Mouse (Mus musculus): ENCODE data around the gene Apoa2. TPM values are rescaled to one million over a fixed set of nuclear protein-coding genes. Genes with fewer than 3 reads are reported as not detected.

Gene Apoa2
- polyA plus RNA-seq, 1 experiment, result 1.2 TPM

DNA sequence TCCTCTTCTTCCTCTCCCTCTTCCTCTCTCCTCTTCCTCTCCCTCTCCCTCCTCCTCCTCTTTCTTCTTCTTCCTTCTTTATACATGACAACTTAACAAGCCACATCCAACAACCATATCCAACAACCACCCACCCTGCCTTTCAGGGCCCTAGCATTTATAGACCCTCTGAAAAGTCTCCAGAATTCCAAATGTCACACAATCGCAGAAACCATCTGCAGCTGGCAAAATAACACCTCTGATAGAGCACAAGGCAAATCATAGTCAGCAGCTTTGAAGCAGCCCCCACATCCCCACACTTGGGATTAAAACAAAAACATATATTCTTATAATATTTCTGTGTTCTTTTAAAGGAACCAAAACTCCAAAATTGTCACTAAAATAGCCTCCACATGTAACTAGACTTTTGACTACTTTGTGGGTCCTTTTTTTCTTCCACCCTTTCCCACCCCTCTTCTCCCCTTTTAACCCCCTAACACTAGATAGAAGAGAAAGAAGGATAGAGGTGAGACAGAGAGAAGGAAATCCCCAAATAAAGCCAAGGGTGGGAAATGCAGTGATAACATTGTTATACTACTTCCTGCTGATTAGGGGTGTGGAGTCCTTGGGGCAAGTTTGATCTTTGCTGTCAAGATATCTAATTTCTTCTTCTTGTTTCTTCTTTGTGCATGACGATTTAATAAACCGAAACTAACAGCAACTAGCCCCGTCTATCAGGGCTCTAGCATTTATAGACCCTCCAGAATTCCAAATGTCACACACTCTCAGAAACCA, 41.3 kb downstream of the Apoa2 start:
- no peak for TF ChIP-seq CTCF (IDR thresholded peaks at IDR 0.05; ENCODE audit: borderline replicate concordance, insufficient read depth, low read length)
- no peak for TF ChIP-seq POLR2A (IDR thresholded peaks at IDR 0.05; ENCODE audit: low read depth, low read length)
- Histone ChIP-seq H3K4me1 (ENCODE audit: control insufficient read depth, insufficient read depth, low read length) (peaks cover 7% of the 10 kb centered on the region), H3K27ac (ENCODE audit: insufficient read depth, low read length) (no peak overlapping the region), H3K4me3 (ENCODE audit: insufficient read depth, low read length) (no peak overlapping the region)

DNA sequence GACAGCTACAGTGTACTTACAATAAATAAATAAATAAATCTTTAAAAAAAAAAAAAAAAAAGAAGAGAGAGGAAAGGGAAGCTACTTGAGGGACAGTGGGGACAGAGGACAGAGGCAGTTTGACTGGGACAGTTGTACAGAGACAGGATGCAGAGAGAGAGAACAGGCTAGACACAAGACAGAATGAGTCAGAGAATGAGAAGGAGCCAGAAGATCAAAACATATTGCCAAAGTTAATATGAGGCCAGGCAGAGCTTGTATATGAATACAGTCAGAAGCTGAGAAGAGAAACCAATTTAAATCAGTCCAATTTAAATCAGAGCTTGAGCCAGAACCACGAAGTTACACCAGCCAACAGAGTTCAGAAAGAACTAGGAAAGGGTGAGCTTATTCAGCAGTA, 43.5 kb downstream of the Apoa2 start:
- H3K4me1 ChIP-seq (ENCODE audit: control insufficient read depth, insufficient read depth, low read length), result 0 out of 2 replicates have a peak, but pooled peaks cover 3% of the 10 kb centered on the region
- peak overlapping the region; percentile 97 for H3K27ac ChIP-seq (ENCODE audit: insufficient read depth, low read length)
- no peak overlapping the region for H3K4me3 ChIP-seq (ENCODE audit: insufficient read depth, low read length)
- TF ChIP-seq POLR2A (IDR thresholded peaks at IDR 0.05; ENCODE audit: low read depth, low read length) (no peak), CTCF (IDR thresholded peaks at IDR 0.05; ENCODE audit: borderline replicate concordance, insufficient read depth, low read length) (no peak)

DNA sequence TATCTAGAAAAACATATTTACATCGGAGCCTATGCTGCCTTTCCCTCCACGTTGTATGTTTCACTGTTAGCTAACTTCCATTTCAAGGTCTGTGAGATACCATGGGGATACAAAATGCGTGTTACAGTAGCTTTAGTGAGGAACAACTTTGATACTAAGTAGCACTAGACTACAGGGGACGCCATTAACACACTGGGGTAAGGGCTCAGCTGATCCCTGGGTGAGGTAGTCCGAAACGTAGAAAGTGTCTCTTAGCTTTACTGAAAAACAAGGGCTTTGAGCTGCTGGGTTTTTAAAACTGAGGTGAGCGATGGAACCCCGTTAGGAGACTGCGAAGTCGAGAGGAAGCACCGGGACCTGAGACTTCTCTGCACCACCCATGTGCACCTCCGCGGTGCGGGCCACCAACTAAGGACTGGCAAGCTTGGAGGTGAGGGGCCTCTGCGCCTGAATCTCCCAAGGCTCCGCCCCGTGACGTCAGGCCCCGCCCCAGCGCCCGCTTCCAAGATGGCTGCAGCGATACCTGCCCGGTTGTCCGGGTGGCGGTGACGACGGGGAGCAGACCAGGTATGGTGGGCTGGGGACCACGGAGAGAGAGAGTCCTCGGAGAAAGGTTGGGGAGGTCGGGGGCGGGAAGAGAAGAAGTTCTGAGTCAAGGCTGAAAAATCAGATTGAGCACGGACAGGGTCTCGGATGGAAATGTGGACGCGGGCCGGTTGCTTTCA, 45.2 kb downstream of the Apoa2 start, which contains the start of gene B4galt3:
Gene B4galt3 (plus strand): TSS at position 481 of the 725 bp plus-strand sequence.
- Histone ChIP-seq H3K4me3 (ENCODE audit: insufficient read depth, low read length) (peak within 1 kb of the TSS; percentile 89), H3K4me1 (ENCODE audit: control insufficient read depth, insufficient read depth, low read length) (0 out of 2 replicates have a peak, but pooled peaks cover 3% of the 10 kb centered on the region), H3K27ac (ENCODE audit: insufficient read depth, low read length) (no peak within 1 kb of the TSS)
- TF ChIP-seq POLR2A (IDR thresholded peaks at IDR 0.05; ENCODE audit: low read depth, low read length), result peak; percentile 95
- TF ChIP-seq CTCF (IDR thresholded peaks at IDR 0.05; ENCODE audit: borderline replicate concordance, insufficient read depth, low read length), result no peak

DNA sequence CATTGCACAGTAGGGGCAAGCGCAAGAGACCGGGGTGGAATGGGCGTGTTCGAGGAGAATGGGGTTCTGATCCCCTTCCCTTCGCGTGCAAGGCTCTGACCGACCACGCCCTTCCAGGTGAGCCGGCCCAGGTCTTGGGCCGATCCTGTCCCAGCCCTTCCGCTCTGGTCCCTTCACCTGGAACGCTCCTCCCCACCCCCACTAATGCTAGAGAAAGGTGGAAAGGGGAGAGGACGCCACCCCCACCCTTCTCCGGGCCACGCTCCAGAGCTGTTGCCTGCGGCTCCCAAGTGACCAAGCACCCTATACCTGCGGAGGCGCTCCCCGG, 45.7 kb downstream of the Apoa2 start:
- Histone ChIP-seq H3K4me3 (ENCODE audit: insufficient read depth, low read length) (peak overlapping the region; percentile 89), H3K4me1 (ENCODE audit: control insufficient read depth, insufficient read depth, low read length) (0 out of 2 replicates have a peak, but pooled peaks cover 3% of the 10 kb centered on the region), H3K27ac (ENCODE audit: insufficient read depth, low read length) (no peak overlapping the region)
- TF ChIP-seq CTCF (IDR thresholded peaks at IDR 0.05; ENCODE audit: borderline replicate concordance, insufficient read depth, low read length), result no peak
- TF ChIP-seq POLR2A (IDR thresholded peaks at IDR 0.05; ENCODE audit: low read depth, low read length), result no peak

DNA sequence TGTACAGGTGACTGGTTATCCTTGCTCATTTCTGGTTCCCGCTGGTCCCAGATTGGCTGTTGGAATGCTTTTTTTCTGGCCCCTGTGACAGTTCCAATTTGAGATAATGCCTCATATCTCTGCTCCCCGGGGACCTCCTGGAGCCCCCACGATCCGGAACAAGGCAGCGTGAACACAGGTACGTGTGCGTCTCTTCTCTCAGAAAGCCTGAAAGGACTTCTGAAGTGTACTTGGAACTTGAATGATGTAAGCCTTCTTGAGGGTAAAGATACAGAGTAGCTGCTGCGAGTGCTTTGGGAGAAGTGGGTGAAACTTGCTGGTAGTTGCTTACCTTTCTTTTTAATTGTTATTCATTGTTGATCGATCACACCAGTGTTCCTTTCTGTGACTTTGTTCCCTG, 46.3 kb downstream of the Apoa2 start:
- Histone ChIP-seq H3K4me1 (ENCODE audit: control insufficient read depth, insufficient read depth, low read length) (0 out of 2 replicates have a peak, but pooled peaks cover 3% of the 10 kb centered on the region), H3K27ac (ENCODE audit: insufficient read depth, low read length) (no peak overlapping the region), H3K4me3 (ENCODE audit: insufficient read depth, low read length) (peak overlapping the region; percentile 89)
- no peak for TF ChIP-seq CTCF (IDR thresholded peaks at IDR 0.05; ENCODE audit: borderline replicate concordance, insufficient read depth, low read length)
- no peak for TF ChIP-seq POLR2A (IDR thresholded peaks at IDR 0.05; ENCODE audit: low read depth, low read length)

DNA sequence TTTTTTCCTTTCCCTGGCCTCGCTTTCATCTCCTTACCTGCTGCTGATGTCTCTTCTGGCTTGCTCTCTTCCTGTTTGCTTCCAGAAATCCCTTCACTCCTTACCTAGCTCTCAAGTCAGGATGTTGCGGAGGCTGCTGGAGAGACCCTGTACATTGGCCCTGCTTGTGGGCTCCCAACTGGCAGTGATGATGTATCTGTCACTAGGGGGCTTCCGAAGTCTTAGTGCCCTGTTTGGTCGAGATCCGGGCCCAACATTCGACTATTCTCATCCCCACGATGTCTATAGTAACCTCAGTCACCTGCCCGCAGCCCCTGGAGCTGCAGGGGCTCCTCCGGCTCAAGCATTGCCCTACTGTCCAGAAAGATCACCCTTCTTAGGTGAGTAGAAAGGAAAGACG, 46.8 kb downstream of the Apoa2 start:
- Histone ChIP-seq H3K27ac (ENCODE audit: insufficient read depth, low read length) (no peak overlapping the region), H3K4me3 (ENCODE audit: insufficient read depth, low read length) (no peak overlapping the region; the same call in 1 of the 2 replicates), H3K4me1 (ENCODE audit: control insufficient read depth, insufficient read depth, low read length) (0 out of 2 replicates have a peak, but pooled peaks cover 3% of the 10 kb centered on the region)
- no peak for TF ChIP-seq CTCF (IDR thresholded peaks at IDR 0.05; ENCODE audit: borderline replicate concordance, insufficient read depth, low read length)
- no peak for TF ChIP-seq POLR2A (IDR thresholded peaks at IDR 0.05; ENCODE audit: low read depth, low read length)

DNA sequence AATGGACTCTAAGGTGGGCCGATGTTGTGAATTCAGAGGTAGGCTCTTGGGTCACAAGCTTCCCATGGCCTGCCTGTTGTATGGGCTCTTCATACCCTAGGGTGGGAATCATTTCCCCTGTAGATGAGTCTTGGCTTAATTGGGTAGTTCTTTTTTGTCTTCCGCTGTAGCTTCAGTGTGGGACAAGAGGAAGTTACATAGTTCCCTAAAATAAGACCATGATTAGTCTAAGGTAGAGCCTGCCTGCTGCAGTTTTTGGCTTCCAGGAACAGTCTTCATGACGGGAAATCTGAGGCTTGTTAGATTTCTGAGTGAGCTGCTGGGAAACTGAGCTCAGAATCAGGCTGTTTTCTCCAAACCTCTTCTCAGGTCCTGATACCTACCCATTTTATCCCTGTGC, 47.2 kb downstream of the Apoa2 start:
- no peak overlapping the region for H3K4me3 ChIP-seq (ENCODE audit: insufficient read depth, low read length)
- no peak for TF ChIP-seq CTCF (IDR thresholded peaks at IDR 0.05; ENCODE audit: borderline replicate concordance, insufficient read depth, low read length)
- no peak for TF ChIP-seq POLR2A (IDR thresholded peaks at IDR 0.05; ENCODE audit: low read depth, low read length)

DNA sequence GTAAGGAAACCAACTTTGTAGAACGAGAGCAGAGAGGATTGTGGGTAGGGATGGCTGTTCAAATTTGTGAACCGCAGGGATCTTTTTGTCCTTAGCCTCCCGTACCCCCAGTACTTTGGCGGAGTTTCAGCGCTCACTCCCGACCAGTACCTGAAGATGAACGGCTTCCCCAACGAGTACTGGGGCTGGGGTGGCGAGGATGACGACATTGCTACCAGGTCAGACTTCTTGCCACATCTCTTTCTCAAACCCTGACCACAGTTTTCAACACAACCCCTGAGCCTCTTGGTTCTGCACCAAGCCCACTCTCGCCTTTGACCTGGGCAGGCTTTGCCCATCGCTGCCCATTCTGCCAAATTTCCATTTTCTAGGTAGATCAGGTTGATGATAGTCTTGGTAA, 49.3 kb downstream of the Apoa2 start:
- Histone ChIP-seq H3K4me1 (ENCODE audit: control insufficient read depth, insufficient read depth, low read length) (no peaks in the 10 kb centered on the region), H3K4me3 (ENCODE audit: insufficient read depth, low read length) (no peak overlapping the region), H3K27ac (ENCODE audit: insufficient read depth, low read length) (no peak overlapping the region)
- TF ChIP-seq POLR2A (IDR thresholded peaks at IDR 0.05; ENCODE audit: low read depth, low read length), result no peak
- no peak for TF ChIP-seq CTCF (IDR thresholded peaks at IDR 0.05; ENCODE audit: borderline replicate concordance, insufficient read depth, low read length)

More for the DNA sequence above, 47.2 kb downstream of the Apoa2 start:
- H3K4me1 ChIP-seq (ENCODE audit: control insufficient read depth, insufficient read depth, low read length), result 0 out of 2 replicates have a peak, but pooled peaks cover 3% of the 10 kb centered on the region
- no peak overlapping the region for H3K27ac ChIP-seq (ENCODE audit: insufficient read depth, low read length)

DNA sequence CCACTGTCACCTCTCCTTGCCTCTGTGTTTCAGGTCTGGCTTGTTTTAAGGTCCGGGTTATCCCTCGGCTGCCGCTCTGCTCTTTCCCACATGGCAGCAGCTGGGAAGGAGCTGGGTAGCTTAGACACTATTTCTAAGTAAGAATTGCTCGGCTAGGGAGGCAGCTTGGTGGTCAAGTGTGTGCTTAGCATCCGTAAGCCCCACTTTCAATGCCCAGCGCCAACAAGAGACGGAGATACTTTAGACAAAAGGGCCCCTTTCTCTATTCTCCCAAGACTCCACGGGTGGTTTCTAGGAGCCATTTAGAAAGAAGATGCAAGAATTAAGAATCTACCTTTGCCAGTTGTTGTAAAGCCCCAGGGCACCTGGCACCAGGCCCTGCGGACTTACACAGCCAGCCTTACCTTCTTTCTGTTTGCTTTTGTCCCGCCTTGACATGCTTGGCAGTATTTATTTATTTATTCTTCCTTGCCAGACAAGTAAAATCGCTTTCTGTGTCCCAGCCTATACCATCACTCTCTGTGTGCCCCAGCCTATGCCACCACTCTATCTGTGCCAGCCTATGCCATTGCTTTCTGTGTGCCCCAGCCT, 50.4 kb downstream of the Apoa2 start:
- Histone ChIP-seq H3K27ac (ENCODE audit: insufficient read depth, low read length) (no peak overlapping the region), H3K4me3 (ENCODE audit: insufficient read depth, low read length) (no peak overlapping the region), H3K4me1 (ENCODE audit: control insufficient read depth, insufficient read depth, low read length) (no peaks in the 10 kb centered on the region)
- no peak for TF ChIP-seq CTCF (IDR thresholded peaks at IDR 0.05; ENCODE audit: borderline replicate concordance, insufficient read depth, low read length)
- TF ChIP-seq POLR2A (IDR thresholded peaks at IDR 0.05; ENCODE audit: low read depth, low read length), result no peak

Other genes with a start within 250 kb of the Apoa2 start
- gene Fcgr2b, start 248.5 kb upstream of the Apoa2 start, polyA plus RNA-seq (2011; ENCODE audit: insufficient read length, low read depth, missing spikeins), result 0.51 TPM in 1 of 2 replicates, not detected in the other
- not detected in 2 replicates for gene Fcgr4, start 206.1 kb upstream of the Apoa2 start, polyA plus RNA-seq (2011; ENCODE audit: insufficient read length, low read depth, missing spikeins)
- gene Fcgr3, start 160.1 kb upstream of the Apoa2 start, polyA plus RNA-seq (2011; ENCODE audit: insufficient read length, low read depth, missing spikeins), result 3.9 TPM in 1 of 2 replicates, not detected in the other
- gene Cfap126, start 111.1 kb upstream of the Apoa2 start, polyA plus RNA-seq (2011; ENCODE audit: insufficient read length, low read depth, missing spikeins), result 2.4 and 2.5 TPM in 2 replicates
- gene Sdhc, start 74.5 kb upstream of the Apoa2 start, polyA plus RNA-seq (2011; ENCODE audit: insufficient read length, low read depth, missing spikeins), result 297 and 334 TPM in 2 replicates
- gene Mpz, start 74.3 kb upstream of the Apoa2 start, polyA plus RNA-seq (2011; ENCODE audit: insufficient read length, low read depth, missing spikeins), result 1.2 TPM in 1 of 2 replicates, not detected in the other
- 6.2 and 12.2 TPM in 2 replicates for gene Pcp4l1, start 28.8 kb upstream of the Apoa2 start, polyA plus RNA-seq (2011; ENCODE audit: insufficient read length, low read depth, missing spikeins)
- not detected in 2 replicates for gene Nr1i3, start 11.1 kb upstream of the Apoa2 start, polyA plus RNA-seq (2011; ENCODE audit: insufficient read length, low read depth, missing spikeins)
- gene Tomm40l, start 2.5 kb upstream of the Apoa2 start, polyA plus RNA-seq (2011; ENCODE audit: insufficient read length, low read depth, missing spikeins), result 26.9 and 29.9 TPM in 2 replicates
- 1.6 and 7.1 TPM in 2 replicates for gene Fcer1g, start 9.3 kb downstream of the Apoa2 start, polyA plus RNA-seq (2011; ENCODE audit: insufficient read length, low read depth, missing spikeins)
- gene Adamts4, start 25.4 kb downstream of the Apoa2 start, polyA plus RNA-seq (2011; ENCODE audit: insufficient read length, low read depth, missing spikeins), result 24.3 and 25.8 TPM in 2 replicates
- gene Ndufs2, start 26.3 kb downstream of the Apoa2 start, polyA plus RNA-seq (2011; ENCODE audit: insufficient read length, low read depth, missing spikeins), result 226 and 234 TPM in 2 replicates
- 53.2 and 55.1 TPM in 2 replicates for gene B4galt3, start 45.3 kb downstream of the Apoa2 start, polyA plus RNA-seq (2011; ENCODE audit: insufficient read length, low read depth, missing spikeins)
- 23.9 and 24.3 TPM in 2 replicates for gene Ppox, start 56.1 kb downstream of the Apoa2 start, polyA plus RNA-seq (2011; ENCODE audit: insufficient read length, low read depth, missing spikeins)
- gene Usp21, start 62.9 kb downstream of the Apoa2 start, polyA plus RNA-seq (2011; ENCODE audit: insufficient read length, low read depth, missing spikeins), result 36.8 and 59.0 TPM in 2 replicates
- gene Ufc1, start 70.0 kb downstream of the Apoa2 start, polyA plus RNA-seq (2011; ENCODE audit: insufficient read length, low read depth, missing spikeins), result 77.8 and 81.9 TPM in 2 replicates
- 43.1 and 53.2 TPM in 2 replicates for gene Dedd, start 104.1 kb downstream of the Apoa2 start, polyA plus RNA-seq (2011; ENCODE audit: insufficient read length, low read depth, missing spikeins)
- gene Nit1, start 120.6 kb downstream of the Apoa2 start, polyA plus RNA-seq (2011; ENCODE audit: insufficient read length, low read depth, missing spikeins), result 33.6 and 36.9 TPM in 2 replicates
- gene Pfdn2, start 120.6 kb downstream of the Apoa2 start, polyA plus RNA-seq (2011; ENCODE audit: insufficient read length, low read depth, missing spikeins), result 97.0 and 103 TPM in 2 replicates
- not detected in 2 replicates for gene Klhdc9, start 135.7 kb downstream of the Apoa2 start, polyA plus RNA-seq (2011; ENCODE audit: insufficient read length, low read depth, missing spikeins)
- 0.15 TPM in 1 of 2 replicates, not detected in the other for gene Nectin4, start 145.0 kb downstream of the Apoa2 start, polyA plus RNA-seq (2011; ENCODE audit: insufficient read length, low read depth, missing spikeins)
- 0.47 TPM in 1 of 2 replicates, not detected in the other for gene Arhgap30, start 163.9 kb downstream of the Apoa2 start, polyA plus RNA-seq (2011; ENCODE audit: insufficient read length, low read depth, missing spikeins)
- 28.3 and 37.3 TPM in 2 replicates for gene Usf1, start 186.3 kb downstream of the Apoa2 start, polyA plus RNA-seq (2011; ENCODE audit: insufficient read length, low read depth, missing spikeins)
- gene Tstd1, start 193.8 kb downstream of the Apoa2 start, polyA plus RNA-seq (2011; ENCODE audit: insufficient read length, low read depth, missing spikeins), result 1.9 TPM in 1 of 2 replicates, not detected in the other
- gene F11r, start 212.5 kb downstream of the Apoa2 start, polyA plus RNA-seq (2011; ENCODE audit: insufficient read length, low read depth, missing spikeins), result 7.4 and 9.4 TPM in 2 replicates

All from embryonic fibroblast, embryonic 13.5 days (primary cell).